Mouse (Mus musculus) urinary bladder, postnatal 36 days (tissue): ENCODE results near the gene Agpat2.

Experiments
- DNase-seq, 2 experiments: peaks; one replicate each; pipeline ENCODE4 v3.0.0; 2022; ENCODE audit warnings: low spot score in 2 of 2, mixed read lengths in 1 of 2

Gene Agpat2

DNA sequence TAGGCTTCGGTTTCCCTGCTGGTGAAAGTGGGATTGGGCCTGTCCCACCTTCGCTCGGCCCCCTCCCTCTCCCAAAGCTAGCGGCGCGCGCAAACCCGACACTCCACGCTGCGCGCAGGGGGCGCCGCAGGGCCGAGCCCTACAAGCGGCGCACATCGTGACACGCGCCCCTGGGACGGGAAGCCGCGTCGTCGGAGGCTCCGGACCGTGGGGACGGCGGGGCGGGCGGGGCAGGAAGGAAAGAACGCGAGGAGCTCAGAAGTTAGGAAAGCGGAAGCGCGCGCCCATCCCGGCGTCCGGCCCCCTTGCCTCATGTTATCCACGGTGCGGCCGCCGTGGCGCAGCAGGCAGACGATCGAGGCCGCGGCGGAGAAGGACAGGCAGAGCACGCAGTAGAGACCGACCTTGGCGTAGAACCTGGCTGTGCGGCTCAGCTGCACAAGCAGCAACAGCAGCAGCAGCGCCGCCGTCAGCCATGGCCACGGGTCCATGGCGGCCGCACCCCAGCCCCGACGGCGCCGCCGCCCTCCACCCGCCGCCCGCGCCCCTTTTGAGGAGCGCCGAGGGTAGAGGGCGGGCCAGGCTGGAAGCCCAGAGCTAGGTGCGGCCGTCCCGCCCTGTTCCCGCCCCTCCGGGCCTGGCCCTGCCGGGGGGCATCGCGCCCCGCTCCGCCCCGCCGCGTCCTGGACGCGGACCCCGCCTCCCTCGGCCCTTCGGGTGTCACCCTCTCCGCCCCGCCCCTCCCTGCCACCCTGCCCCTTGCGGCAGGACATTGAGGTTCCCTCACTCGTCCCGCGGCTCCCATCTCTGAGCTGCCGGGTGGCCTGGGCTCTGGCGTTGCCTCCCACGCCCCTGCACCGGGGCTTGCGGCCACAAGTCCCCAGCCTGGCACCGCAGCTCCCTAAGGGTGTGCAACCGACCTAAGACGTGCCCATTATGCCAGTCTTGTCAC, at the start of gene Agpat2:
Agpat2 (minus strand) TSS at position 698 of the 952 bp plus-strand sequence.
- peak; percentile 74 to 83 for DNase-seq

DNA sequence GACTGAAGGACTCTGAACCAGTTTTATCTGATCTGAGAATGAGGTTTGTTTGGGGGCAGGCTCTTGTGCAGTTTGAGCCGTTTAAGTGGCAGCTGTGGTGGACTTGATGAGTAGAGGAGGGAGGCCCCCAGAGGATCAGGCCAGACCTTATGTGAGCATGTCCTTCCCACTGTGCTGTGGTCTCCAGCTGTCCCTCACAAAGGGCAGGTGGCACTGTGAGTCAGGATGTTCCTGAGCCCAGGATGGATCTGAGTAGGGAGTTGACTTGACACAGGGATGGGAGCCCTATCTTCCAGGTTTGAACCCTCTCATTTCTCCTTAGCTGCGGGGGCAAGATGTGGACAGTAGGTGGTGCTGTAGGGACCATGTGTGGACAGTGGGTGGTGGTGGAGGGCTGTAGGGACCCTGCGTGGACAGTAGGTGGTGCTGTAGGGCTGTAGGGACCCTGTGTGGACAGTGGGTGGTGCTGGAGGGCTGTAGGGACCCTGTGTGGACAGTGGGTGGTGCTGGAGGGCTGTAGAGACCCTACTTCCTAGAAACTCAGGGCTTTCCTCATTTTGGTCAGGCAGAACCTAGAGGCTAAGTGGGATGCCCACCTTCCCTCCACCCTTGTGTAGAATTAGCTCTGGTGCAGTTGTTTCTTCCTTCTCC, 42.6 kb upstream of the Agpat2 start:
- DNase-seq, result peak; percentile 27 to 69

DNA sequence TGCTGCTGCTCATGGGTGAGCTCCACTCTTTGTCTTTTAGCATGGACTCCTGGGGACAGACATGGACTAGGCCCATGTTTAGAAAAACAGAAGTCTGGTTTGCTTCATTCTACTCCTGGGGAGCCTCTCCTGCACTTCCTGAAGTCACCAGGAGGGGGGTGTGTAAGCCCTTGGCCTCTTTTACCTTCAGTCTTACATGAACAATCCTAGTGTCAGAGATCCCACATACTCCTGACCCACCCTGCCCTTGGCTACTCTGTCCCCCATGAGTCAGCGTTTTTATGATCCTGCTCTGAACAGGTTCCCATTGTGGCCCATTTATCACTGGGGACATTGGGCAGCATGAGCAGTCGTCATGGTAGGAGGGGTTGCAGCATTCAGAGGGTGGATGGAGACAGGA, 39.7 kb upstream of the Agpat2 start:
- DNase-seq, result no peak

DNA sequence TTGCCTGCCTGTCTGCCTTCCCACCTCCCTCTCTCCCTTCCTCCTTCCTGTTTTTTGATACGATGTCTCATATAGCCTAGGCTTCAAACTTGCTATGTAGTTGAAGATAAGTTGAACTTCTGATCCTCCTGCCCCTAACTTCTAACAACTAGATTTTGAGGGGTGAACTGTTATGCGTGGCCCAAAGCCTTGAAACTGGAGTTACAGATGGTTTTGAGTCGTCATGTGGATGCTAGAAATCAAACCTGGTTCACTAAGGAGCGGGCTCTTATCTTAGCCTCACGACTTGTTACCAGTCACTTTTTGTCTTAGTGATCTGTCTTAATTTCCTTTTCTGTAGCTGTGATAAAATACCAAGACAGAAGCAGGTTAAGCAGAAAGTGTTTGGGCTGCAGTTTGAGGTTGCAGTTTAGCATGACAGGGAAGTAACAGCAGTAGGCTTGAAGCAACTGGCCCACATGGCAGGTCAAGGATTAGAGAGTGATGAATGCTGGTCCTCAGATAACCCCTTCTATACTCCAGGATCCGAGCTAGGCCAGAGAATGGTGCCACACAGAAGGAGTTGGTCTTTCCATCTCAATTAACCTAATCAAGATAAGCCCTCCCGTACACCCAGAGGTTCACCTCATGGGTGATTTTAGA, 36.9 kb upstream of the Agpat2 start:
- DNase-seq, result no peak

DNA sequence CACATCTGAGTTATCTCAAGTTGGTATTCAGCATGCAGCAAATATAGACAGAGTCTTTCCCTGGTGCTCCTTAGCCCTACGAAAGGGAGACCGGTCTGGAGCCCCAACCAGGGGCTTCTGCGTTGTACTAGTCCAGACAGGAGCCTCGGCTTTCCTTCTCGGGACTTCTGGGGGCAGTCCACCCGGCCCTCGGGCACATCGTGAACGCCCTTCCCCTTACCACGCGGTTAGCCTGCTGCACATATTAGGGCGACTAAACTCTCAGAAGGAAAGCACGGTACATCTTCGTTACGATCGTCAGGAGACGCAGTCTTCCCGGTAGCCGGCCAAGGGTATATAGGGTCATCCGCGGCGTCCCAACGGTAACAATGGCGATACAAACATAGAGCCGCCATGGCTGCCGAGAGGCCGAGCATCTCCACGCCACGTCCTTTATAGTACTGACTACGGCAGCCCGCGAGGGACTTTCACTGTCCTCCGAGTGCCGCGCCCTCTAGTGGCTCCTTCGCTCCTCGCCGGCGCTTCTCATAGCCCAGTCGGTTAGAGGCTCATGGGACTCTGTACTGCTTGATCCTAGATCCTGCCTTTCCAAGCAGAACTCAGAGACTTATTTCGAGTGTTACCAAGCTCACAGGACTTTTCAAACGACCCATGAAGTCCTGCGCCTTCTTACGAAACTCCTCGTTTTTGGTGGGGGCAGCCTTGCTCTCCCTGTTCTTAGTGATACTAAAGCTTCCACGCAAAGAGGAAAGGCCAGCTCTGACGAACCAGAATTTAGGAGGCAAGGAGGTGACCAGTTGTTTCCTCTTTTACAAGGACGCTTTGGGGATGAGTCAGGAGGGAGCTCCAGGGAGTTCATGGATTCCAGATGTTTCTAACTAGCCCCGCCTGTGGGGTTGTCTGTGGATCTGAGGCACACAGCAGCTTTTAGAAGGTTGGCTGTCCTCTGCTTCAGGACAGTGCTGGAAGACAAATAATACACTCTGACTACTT, 35.9 kb upstream of the Agpat2 start:
- DNase-seq, result peak; percentile 96 to 97

DNA sequence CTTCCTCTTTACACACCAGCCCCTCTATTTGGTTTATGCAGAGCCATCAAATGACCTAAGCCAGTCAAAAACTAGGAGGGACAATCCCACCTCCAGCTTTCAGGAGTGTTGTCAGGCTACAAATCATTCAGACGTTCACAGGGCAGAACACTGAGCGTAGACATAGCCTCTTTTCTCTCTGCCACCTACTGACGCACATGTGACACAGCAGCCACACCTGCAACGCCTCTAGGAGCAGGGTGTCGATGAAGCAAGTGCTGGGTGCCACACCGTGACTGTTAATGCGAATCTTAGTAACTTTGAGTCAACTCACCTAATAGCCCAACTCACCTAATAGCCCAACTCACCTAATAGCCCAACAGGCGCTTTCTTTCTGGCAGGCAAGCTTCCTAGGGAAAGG, 34.9 kb upstream of the Agpat2 start:
- DNase-seq, result peak in 1 of 2 experiments; percentile 20

DNA sequence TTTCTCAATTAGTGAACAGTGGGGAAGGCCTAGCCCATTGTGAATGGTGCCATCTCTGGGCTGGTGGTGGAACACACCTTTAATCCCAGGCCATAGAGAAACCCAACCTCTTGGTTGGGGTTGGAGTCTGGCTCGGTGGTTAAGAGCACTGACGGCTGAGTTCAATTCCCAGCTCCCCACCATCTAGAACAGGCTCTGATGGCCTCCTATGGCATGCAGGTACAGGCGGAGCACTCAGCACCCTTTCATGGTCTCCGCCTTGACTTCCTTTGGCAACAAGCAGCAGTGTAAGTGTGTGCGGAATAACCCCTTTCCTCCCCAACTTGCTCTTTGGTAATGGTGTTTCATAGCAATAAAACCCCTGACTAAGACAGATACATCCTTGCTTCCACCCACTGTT, 34.4 kb upstream of the Agpat2 start:
- no peak for DNase-seq

DNA sequence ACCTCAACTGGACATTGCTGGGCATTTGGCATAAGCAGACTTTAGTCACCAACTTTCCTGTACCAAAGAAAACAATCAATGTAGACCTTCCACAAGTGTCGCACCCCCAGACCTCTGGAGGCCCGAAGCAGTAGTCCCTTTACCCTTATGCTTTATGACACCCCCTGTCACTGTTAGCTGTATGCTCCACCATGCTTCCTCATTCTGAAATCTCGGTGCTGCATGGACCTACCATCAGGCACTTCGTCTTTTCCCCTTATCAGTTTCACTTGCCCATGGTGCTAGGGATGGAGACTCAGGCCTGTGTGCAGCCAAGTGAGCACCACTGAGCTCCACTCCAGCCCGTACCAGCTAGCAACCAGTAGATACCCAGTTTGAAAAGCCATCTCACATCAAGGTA, 33.8 kb upstream of the Agpat2 start:
- no peak for DNase-seq

DNA sequence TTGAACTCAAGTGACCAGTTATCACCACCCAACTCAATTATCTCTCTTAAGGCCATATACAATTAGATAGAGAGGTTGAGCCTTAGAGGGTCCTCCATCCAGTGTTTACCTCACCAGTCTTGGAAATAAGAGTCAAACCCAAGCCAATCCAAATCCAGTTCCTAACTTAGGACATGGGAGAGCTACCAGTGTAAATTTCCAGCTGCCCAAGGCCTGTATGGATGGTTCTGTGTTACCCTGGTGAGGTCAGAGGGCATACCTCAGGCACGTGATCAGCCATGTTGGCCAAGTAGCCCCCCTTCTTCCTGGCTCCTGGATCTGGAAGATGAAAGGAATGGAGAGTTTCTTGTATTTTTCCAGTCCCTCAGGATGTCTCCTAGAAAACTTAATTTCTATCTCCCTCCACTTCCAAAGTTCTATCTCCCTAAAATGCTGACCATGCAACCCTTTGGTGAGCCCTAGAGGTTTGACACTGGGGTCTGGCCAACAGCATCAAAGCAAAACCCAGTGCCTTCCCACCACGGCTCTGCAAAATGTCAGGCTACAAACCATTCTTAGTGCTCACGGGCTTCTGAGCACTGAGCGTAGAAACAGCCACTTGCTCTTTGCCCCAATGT, 33.2 kb upstream of the Agpat2 start:
- DNase-seq, result no peak

DNA sequence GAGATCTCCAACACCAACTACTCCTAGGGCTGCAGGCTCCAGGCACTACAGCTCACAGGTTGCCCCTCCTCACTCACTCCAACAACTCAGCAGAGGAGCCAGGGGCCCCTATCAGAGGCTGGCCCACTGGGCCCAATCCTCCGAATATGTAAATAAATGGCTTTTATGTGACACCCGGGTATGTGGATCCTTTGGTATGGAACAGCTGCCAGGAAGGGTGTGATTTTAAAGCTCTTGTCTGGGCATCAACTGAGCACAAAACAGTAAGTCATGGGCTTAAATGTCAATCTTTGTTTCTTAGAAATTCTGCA, 32.1 kb upstream of the Agpat2 start:
- DNase-seq, result no peak

DNA sequence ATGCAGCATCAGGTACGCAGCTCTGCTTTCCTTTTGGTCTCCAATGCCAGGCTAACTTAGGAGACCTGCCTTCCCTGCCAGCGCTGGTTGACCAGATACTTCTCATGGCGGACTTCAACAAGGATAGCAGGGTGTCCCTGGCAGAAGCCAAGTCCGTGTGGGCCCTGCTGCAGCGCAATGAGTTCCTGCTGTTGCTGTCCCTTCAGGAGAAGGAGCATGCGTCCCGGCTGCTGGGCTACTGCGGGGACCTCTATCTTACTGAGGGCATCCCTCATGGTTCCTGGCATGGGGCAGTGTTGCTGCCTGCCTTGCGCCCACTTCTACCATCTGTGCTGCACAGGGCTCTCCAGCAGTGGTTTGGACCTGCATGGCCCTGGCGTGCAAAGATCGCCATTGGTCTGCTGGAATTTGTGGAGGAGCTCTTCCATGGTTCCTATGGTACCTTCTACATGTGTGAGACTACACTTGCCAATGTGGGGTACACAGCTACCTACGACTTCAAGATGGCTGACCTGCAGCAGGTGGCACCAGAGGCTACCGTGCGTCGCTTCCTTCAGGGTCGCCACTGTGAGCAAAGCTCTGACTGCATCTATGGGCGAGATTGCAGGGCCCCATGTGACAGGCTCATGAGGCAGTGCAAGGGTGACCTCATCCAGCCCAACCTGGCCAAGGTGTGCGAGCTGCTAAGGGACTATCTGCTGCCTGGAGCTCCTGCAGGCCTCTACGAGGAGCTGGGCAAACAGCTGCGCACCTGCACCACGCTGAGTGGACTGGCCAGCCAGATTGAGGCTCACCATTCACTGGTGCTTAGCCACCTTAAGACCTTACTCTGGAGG, 31.5 kb upstream of the Agpat2 start:
- DNase-seq, result no peak

DNA sequence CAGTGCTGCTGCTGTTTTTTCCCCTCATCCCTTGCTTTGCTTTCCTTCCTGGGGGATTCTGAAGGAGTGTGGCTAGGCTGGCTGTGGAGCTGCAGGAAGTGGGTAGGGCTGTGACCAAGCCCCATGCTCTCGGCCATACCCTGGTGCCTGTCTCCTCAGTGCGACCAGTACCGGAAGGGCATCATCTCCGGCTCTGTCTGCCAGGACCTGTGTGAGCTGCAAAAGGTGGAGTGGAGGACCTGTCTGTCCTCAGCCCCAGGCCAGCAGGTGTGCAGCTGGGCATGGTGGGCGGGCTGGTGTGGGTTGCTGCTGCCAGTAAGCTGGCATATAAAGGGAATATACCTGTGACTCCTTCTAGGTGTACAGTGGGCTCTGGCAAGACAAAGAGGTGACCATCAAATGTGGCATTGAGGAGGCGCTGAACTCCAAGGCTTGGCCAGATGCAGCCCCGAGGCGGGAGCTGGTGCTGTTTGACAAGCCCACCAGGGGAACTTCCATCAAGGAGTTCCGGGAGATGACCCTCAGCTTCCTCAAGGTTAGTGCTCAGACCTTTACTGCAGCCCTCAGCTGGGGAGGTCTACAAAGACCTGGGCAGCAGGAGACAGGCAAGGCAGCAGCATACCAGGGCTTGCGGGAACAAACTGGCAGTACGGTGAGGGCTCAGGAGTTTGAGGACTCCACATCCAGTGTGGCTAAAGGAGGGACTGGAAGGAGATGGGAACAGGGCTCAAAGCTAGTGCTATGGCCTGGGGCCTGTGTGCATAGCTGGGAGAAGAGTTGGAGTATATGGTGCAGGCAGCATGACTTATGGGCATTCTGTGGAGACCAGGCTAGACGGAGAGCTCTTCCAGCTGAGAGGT, 30.6 kb upstream of the Agpat2 start:
- no peak for DNase-seq

DNA sequence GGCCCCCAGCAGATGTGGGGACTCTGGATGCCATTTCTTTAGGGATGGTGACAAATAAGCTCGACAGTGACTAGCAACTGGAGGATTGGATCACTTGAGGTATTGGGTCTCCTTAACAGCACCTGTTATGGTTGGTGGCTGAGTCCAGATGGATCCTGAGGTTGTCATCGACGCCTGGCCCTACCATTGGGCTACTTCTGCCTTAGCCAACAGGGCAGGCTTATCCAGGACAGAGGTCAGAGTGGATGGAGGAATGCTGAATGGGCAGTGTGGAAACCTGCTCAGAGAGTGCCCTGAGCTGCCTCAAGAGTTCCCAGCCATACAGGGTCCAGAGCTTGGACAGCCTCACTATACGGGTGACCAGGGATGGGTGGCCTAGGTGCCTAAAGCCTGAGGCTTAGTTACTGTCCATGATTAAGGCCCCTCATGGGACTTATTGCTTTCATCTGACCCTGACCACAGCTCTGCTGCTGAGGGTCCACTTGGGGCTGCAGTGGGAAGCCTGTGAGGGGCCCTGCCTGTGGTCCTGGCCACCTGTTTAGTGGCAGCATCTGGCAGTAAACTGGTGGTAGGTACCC, 29.8 kb upstream of the Agpat2 start:
- DNase-seq, result no peak

DNA sequence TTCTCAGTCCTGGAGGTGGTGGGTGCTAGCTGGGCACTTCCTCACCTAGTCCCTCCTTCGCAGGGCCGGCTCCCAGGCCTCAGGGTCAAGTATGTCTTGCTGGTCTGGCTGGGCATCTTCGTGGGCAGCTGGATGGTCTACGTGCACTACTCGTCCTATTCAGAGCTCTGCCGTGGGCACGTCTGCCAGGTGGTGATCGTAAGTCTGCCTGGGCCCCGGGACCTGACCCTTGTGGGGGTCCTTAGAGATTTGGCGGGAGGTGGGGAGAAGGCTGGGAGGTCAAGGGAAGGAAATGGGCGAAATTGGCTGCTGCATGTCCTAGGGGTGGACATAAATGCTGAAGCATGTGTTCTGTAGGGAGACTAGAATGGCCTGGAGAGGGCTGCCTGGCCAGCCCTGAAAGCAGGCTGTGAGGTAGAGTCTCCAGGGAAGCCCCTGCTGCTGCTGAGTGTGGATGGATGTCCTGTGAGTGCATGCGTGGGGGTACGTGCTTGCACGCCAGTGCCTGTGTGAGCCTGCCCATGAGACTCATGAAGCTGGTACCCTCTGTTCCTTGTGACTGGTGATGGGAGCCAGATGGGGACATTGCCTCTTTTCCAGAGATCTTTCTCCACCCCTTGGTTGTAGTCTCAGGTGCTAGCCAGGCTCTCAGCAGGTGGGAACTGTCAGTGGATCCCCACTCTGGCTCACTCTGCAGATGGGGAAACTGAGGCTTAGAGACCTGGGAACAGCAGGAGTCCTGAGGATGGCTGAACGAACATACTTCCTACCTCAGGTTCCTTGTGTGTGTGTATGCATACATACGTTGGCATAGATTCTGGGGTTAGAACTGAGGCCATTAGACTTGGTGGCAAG, 28.6 kb upstream of the Agpat2 start:
- DNase-seq, result no peak

DNA sequence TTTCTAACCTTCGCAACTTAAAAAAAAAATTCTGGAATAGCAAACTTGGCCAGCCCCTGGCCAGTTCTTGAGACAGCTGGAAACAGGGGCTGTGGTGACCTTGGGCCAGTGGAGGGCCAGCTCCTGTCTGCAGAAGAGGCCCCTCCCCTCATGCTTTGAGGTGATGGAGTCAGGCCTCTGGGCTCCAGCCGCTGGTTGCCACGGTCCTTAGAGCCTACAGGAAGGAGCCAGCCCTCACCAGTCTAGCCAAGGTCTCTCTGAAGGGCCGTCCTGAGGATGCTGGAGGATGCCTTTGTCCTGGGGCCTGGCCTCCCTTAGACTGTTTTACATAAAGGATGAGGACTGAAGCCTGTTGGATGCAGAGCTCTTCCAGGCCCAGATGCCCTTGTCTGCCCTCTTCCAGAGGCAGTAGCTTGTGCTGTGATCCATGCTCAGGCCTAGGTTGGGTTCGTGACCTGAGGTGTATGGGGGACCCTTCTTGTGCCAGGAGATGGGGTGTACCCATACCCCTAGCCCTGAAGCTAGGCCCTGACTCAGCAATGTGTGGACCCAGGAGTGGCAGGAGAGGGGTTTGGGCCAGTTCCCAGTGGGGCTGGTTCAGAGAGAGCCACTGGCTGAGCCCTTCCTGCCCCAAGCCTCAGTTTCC, 24.7 kb upstream of the Agpat2 start:
- no peak for DNase-seq

DNA sequence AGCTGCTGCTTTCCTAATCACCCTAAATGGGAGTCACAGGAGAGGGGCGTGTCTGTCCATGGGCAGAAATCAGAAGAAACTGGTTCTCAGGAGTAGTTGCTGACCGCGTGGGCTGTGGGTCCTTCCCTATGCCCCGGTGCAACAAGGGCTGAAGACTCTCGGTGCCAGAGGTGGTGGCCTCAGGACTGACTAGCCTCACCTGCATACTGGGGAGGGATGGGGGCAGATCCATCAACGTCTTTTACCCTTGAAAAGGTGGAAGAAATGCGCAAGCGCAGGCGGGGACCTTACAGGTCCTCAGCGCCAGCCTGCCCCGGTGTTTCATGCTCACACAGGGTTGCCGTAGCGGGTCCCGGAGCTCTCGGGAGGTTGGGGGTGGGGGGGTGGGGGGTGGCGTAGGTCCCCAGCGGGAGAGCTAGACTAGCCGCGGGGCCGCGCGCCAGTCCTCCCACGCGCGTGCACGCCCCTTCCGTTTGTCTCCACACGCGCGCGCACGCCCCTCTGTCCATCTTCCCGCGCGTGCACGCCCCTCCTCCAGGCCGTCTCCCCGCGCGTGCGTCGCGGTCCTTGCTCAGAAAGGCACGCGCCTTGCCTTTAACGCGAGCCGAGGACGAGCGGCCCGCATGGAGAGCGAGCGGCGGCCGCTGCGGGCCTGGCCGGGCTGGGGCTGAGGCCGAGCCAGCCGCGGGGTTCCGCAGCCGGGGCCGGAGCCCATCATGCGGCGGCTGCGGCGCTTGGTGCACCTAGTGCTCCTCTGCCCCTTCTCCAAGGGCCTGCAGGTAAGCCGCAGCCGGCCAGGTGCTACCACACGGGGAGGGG, 23.9 kb upstream of the Agpat2 start, which contains the start of gene Fam69b:
Fam69b (plus strand) TSS at position 537 of the 819 bp plus-strand sequence.
- DNase-seq, result peak; percentile 39 to 53
